Mouse (Mus musculus): ENCODE results near the gene Tmppe. TPM values are rescaled to one million over a fixed set of nuclear protein-coding genes. Genes with fewer than 3 reads are reported as not detected.

Gene Tmppe
- polyA plus RNA-seq, 1 experiment from 2014 or later: 10.7 TPM

Other genes with a start within 250 kb of the Tmppe start
- gene Bcl2a1c, start 71.0 kb upstream of the Tmppe start, polyA plus RNA-seq (2016; fragmentation: Nextera tagmentation; extraction: Ambion mirVana): not detected in 2 replicates
- 47.3 and 55.4 TPM in 2 replicates for gene Crtap, start 10.4 kb upstream of the Tmppe start, polyA plus RNA-seq (2016; fragmentation: Nextera tagmentation; extraction: Ambion mirVana)
- 19.2 and 22.3 TPM in 2 replicates for gene Glb1, start within 50 bp of the Tmppe start, polyA plus RNA-seq (2016; fragmentation: Nextera tagmentation; extraction: Ambion mirVana)
- 0.06 TPM in 1 of 2 replicates, not detected in the other for gene Ccr4, start 103.8 kb downstream of the Tmppe start, polyA plus RNA-seq (2016; fragmentation: Nextera tagmentation; extraction: Ambion mirVana)
- gene C130032M10Rik, start 114.6 kb downstream of the Tmppe start, polyA plus RNA-seq (2016; fragmentation: Nextera tagmentation; extraction: Ambion mirVana): 1.5 and 1.6 TPM in 2 replicates
- 6.2 and 11.5 TPM in 2 replicates for gene Trim71, start 163.3 kb downstream of the Tmppe start, polyA plus RNA-seq (2016; fragmentation: Nextera tagmentation; extraction: Ambion mirVana)
- gene Cnot10, start 239.1 kb downstream of the Tmppe start, polyA plus RNA-seq (2016; fragmentation: Nextera tagmentation; extraction: Ambion mirVana): 71.0 and 82.1 TPM in 2 replicates